Mouse (Mus musculus): Measurements from ENCODE around the gene C1galt1. TPM values are rescaled to one million over a fixed set of nuclear protein-coding genes. Genes with fewer than 3 reads are reported as not detected.

C1galt1 gene
- polyA plus RNA-seq (2014; fragmentation: Nextera tagmentation; extraction: Ambion mirVana) = 7.0 and 7.1 TPM in 2 replicates

DNA sequence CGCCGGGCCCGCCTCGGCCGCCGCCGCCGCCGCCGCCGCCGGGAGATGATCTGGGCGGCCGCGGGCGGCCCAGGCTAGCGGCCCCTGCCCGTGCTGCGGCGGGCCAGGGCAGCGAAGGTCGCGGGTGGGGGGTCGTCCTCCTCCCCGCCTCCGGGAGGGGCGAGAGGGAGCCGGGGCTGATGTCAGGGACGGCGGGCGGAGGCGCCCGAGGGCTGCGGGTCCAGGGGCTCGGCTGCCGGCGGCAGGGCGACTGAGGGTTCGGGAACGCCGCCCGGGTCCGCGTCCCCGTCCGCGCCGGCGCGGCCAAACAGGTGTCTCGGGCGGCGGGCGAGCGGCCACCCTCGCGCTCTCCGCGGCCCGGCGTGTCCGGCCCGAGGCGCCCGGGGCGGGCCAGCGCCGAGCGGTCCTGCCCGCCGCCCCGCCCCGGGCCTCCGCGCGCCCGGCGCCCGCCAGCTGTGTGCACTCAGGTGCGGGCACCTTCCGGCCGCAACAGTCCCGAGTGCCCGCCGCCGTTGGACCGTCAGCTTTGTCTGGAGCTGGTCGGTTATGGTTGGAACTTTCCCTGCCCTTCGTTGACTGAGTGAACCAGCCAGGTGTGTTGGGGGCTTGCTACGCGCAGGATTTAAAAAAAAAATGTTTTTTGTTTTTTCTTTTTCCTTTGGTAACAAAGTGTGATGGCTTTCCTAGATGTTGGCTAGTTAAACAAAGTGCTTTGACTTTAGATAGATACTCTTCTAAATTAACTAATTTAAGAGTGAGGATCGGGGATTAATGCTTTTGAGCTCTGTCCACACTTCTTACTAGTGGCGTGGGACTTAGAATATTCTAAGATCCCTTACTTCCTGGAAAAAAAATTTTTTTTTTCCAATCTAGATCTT, at the start of gene C1galt1:
Gene C1galt1, plus strand, starts transcription at position 41 of the 878 bp plus-strand sequence.
- Histone ChIP-seq H3K36me3 (ENCODE audit: control insufficient read depth, insufficient read depth, low read length) (no peaks in the 10 kb centered on the region), H3K9me3 (ENCODE audit: control insufficient read depth, low read length) (no peaks in the 10 kb centered on the region), H3K4me3 (ENCODE audit: control insufficient read depth in 1 of 2, insufficient read depth in 1 of 2, low read depth in 1 of 2, low read length in 2 of 2) (peak within 1 kb of the TSS; percentile 88 to 93), H3K27ac (replicated peaks in 1 of 2; ENCODE audit: control insufficient read depth in 1 of 2, insufficient read depth in 1 of 2, low read depth in 2 of 2, low read length in 2 of 2) (peak within 1 kb of the TSS; percentile 91 to 96), H3K27me3 (ENCODE audit: control insufficient read depth, insufficient read depth, low read length) (no peaks in the 10 kb centered on the region), H3K9ac (ENCODE audit: low read length) (peak within 1 kb of the TSS; percentile 91), H3K4me1 (ENCODE audit: control insufficient read depth in 2 of 2, insufficient read depth in 2 of 2, low read length in 2 of 2) (peaks cover 8 to 29% of the 10 kb centered on the region in 2 experiments; a peak in 3 of 4 replicates), H3K4me2 (ENCODE audit: low read length) (peak within 1 kb of the TSS; percentile 72)
- 1% methylated on average over 67 of the region's 93 CpGs for WGBS
- peak; percentile 79 for ATAC-seq (ENCODE audit: insufficient number of reproducible peaks, insufficient read depth, low FRiP score, low read depth)

DNA sequence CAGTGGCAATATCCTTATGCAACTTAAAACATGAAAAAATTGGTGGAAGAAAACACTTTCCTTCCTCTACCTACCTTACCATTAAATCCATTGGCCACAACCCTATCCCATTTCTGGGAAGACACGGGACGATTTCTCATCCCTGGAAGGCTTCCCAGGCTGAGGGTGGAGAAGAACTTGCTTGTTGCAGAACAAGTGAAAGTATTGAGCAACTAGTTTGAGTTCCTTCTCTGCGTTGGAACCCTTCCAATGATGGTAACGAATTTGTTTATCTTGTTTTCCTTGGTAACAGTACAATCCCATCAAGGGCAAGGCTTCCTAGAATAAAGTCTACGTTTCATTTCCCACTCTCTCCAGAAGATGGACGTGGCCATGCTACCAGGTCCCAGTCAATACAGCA, 44.7 kb upstream of the C1galt1 start:
- Histone ChIP-seq H3K4me3 (ENCODE audit: control insufficient read depth in 1 of 2, insufficient read depth in 1 of 2, low read depth in 1 of 2, low read length in 2 of 2) (no peak overlapping the region), H3K4me1 (ENCODE audit: control insufficient read depth in 2 of 2, insufficient read depth in 2 of 2, low read length in 2 of 2) (no peaks in the 10 kb centered on the region), H3K4me2 (ENCODE audit: low read length) (no peak overlapping the region), H3K27ac (replicated peaks in 1 of 2; ENCODE audit: control insufficient read depth in 1 of 2, insufficient read depth in 1 of 2, low read depth in 2 of 2, low read length in 2 of 2) (no peak overlapping the region), H3K36me3 (ENCODE audit: control insufficient read depth, insufficient read depth, low read length) (no peaks in the 10 kb centered on the region), H3K9ac (ENCODE audit: low read length) (no peak overlapping the region), H3K9me3 (ENCODE audit: control insufficient read depth, low read length) (no peaks in the 10 kb centered on the region), H3K27me3 (ENCODE audit: control insufficient read depth, insufficient read depth, low read length) (no peaks in the 10 kb centered on the region)
- ATAC-seq (ENCODE audit: insufficient number of reproducible peaks, insufficient read depth, low FRiP score, low read depth) = no peak
- 71% methylated on average over 6 of the region's 6 CpGs for WGBS

DNA sequence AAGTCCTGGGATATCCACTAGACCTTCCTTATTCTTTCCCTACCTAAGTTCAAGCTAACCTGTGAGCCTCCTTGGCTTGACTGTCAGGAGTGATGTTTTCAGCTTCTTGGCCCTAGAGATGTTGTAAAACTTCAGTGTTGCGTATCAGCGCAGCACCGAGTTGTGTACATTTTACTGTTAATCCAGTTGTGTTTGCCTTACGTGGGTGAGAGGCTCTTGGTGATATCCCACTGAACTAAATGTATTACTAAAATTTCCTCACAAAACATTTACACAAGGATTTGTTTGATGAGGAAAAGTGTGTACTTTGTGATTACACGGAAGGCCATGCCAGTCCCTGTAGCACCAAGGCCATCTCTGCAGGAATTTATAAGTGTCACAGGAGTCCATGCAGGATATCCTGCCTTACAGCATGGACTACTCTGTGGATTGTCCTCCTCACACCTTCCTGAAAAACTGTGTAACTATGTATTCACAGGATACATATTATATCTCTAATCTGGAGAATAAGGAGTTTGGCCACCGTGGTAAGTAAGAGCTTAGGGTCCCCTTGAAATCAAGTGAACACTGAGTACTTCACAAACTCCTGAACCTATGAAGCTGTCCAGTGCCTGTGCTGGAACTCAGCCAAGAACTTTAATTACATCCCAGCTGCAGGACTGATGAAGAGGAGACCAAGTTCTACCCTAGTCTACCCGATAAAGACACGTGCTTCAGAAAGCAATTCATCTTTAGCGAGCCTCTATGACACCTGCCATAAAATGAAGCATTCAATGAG, 40.7 kb upstream of the C1galt1 start:
- H3K27me3 ChIP-seq (ENCODE audit: control insufficient read depth, insufficient read depth, low read length) = no peaks in the 10 kb centered on the region
- no peak overlapping the region for H3K27ac ChIP-seq (replicated peaks in 1 of 2; ENCODE audit: control insufficient read depth in 1 of 2, insufficient read depth in 1 of 2, low read depth in 2 of 2, low read length in 2 of 2)
- H3K9ac ChIP-seq (ENCODE audit: low read length) = no peak overlapping the region
- H3K9me3 ChIP-seq (ENCODE audit: control insufficient read depth, low read length) = no peaks in the 10 kb centered on the region
- no peak overlapping the region for H3K4me3 ChIP-seq (ENCODE audit: control insufficient read depth in 1 of 2, insufficient read depth in 1 of 2, low read depth in 1 of 2, low read length in 2 of 2)
- no peaks in the 10 kb centered on the region for H3K4me1 ChIP-seq (ENCODE audit: control insufficient read depth in 2 of 2, insufficient read depth in 2 of 2, low read length in 2 of 2)
- no peaks in the 10 kb centered on the region for H3K36me3 ChIP-seq (ENCODE audit: control insufficient read depth, insufficient read depth, low read length)
- H3K4me2 ChIP-seq (ENCODE audit: low read length) = no peak overlapping the region
- 61% methylated on average over 9 of the region's 9 CpGs for WGBS
- no peak; the same call in 1 of the 2 replicates for ATAC-seq (ENCODE audit: insufficient number of reproducible peaks, insufficient read depth, low FRiP score, low read depth)

DNA sequence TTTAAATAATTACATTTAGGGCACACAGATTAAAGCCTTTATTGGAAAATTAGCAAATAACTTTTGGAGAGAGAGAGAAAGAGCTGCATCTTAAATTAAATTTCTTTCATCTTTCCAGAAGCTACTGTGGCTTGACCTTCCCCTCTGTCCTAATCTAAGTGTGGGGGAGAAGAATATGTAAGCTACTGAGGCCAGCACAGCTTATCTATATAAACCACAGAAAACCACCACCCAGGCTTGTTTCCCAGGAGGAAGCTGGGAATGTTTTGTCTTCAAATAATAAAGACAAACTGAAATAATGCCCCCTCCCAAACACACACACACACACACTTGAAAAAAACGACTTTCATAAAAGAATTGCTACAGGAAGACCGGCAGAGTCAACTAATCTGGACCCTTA, 30.5 kb upstream of the C1galt1 start:
- Histone ChIP-seq H3K9me3 (ENCODE audit: control insufficient read depth, low read length) (no peaks in the 10 kb centered on the region), H3K27me3 (ENCODE audit: control insufficient read depth, insufficient read depth, low read length) (no peaks in the 10 kb centered on the region), H3K27ac (replicated peaks in 1 of 2; ENCODE audit: control insufficient read depth in 1 of 2, insufficient read depth in 1 of 2, low read depth in 2 of 2, low read length in 2 of 2) (no peak overlapping the region), H3K9ac (ENCODE audit: low read length) (no peak overlapping the region), H3K36me3 (ENCODE audit: control insufficient read depth, insufficient read depth, low read length) (no peaks in the 10 kb centered on the region), H3K4me3 (ENCODE audit: control insufficient read depth in 1 of 2, insufficient read depth in 1 of 2, low read depth in 1 of 2, low read length in 2 of 2) (no peak overlapping the region), H3K4me2 (ENCODE audit: low read length) (no peak overlapping the region), H3K4me1 (ENCODE audit: control insufficient read depth in 2 of 2, insufficient read depth in 2 of 2, low read length in 2 of 2) (0 out of 4 replicates have a peak, but pooled peaks cover 0 to 3% of the 10 kb centered on the region in 2 experiments)
- 30% methylated on average over 2 of the region's 2 CpGs for WGBS
- no peak for ATAC-seq (ENCODE audit: insufficient number of reproducible peaks, insufficient read depth, low FRiP score, low read depth)

DNA sequence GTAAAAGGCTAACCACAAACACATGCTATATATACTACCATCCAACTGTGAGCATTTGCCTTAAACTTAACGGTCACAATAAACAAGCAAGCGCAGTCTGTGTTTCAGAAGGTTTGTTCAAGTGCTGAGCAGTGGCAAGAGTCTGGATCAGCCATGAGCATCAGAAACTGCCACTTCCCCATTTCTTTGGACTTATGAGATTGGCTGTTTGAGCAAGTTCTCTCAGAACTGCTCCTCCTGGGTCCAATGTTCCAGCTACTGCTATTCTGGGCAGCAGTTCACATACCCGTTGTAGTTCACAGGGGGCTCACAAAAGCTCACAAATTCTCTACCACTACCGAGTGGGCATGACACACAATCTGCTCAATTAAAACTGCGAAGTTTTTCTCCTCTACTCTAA, 28.4 kb upstream of the C1galt1 start:
- Histone ChIP-seq H3K27ac (replicated peaks in 1 of 2; ENCODE audit: control insufficient read depth in 1 of 2, insufficient read depth in 1 of 2, low read depth in 2 of 2, low read length in 2 of 2) (no peak overlapping the region), H3K36me3 (ENCODE audit: control insufficient read depth, insufficient read depth, low read length) (no peaks in the 10 kb centered on the region), H3K4me1 (ENCODE audit: control insufficient read depth in 2 of 2, insufficient read depth in 2 of 2, low read length in 2 of 2) (0 out of 4 replicates have a peak, but pooled peaks cover 0 to 3% of the 10 kb centered on the region in 2 experiments), H3K27me3 (ENCODE audit: control insufficient read depth, insufficient read depth, low read length) (no peaks in the 10 kb centered on the region), H3K4me2 (ENCODE audit: low read length) (no peak overlapping the region), H3K4me3 (ENCODE audit: control insufficient read depth in 1 of 2, insufficient read depth in 1 of 2, low read depth in 1 of 2, low read length in 2 of 2) (no peak overlapping the region), H3K9me3 (ENCODE audit: control insufficient read depth, low read length) (no peaks in the 10 kb centered on the region), H3K9ac (ENCODE audit: low read length) (no peak overlapping the region)
- 80% methylated on average over 5 of the region's 5 CpGs for WGBS
- ATAC-seq (ENCODE audit: insufficient number of reproducible peaks, insufficient read depth, low FRiP score, low read depth) = no peak

DNA sequence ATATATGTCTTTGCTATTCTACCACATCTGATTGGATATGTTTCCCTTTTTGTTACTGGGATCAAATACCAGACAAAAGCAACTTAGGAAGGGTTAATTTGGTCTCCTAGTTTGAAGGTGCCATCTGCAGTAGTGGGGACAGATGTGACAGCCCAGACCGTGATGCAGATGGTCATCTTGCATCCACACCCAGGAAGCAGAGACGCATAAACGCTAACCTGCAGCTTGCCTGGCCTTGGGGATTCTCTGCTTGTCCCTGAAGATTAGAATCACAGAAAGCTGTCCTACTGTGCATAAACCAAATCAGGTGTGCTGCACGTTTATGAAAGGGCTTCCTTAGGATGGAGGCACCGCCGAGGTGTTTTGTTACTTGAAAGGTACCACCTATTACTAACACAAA, 22.0 kb upstream of the C1galt1 start:
- no peak overlapping the region for H3K27ac ChIP-seq (replicated peaks in 1 of 2; ENCODE audit: control insufficient read depth in 1 of 2, insufficient read depth in 1 of 2, low read depth in 2 of 2, low read length in 2 of 2)
- no peak overlapping the region for H3K9ac ChIP-seq (ENCODE audit: low read length)
- WGBS = 59% methylated on average over 6 of the region's 6 CpGs
- H3K27me3 ChIP-seq (ENCODE audit: control insufficient read depth, insufficient read depth, low read length) = no peaks in the 10 kb centered on the region
- H3K4me2 ChIP-seq (ENCODE audit: low read length) = no peak overlapping the region
- no peaks in the 10 kb centered on the region for H3K4me1 ChIP-seq (ENCODE audit: control insufficient read depth in 2 of 2, insufficient read depth in 2 of 2, low read length in 2 of 2)
- H3K36me3 ChIP-seq (ENCODE audit: control insufficient read depth, insufficient read depth, low read length) = no peaks in the 10 kb centered on the region
- no peaks in the 10 kb centered on the region for H3K9me3 ChIP-seq (ENCODE audit: control insufficient read depth, low read length)
- no peak overlapping the region for H3K4me3 ChIP-seq (ENCODE audit: control insufficient read depth in 1 of 2, insufficient read depth in 1 of 2, low read depth in 1 of 2, low read length in 2 of 2)
- ATAC-seq (ENCODE audit: insufficient number of reproducible peaks, insufficient read depth, low FRiP score, low read depth) = no peak

DNA sequence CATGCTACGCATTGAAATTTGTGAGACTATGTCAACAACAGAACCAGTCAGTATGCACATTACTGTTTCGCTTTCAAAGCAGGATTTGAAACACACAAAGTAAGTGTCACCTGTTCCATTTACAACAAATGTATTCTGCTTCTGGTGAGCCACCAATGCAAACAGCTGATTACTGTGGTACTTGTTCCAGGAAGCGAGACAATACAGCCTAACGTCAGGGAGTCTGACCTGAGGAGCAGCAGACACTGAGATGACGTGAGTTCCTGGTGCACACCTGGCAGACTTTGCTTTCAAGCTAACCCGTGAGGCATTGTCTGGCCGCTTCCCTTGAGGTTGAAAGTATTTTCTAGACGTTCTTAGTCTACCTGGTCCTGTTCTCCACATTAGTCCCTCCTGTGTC, 13.8 kb upstream of the C1galt1 start:
- WGBS = 75% methylated on average over 8 of the region's 8 CpGs
- ATAC-seq (ENCODE audit: insufficient number of reproducible peaks, insufficient read depth, low FRiP score, low read depth) = no peak

More for the DNA sequence above, 13.8 kb upstream of the C1galt1 start:
- no peak overlapping the region for H3K4me3 ChIP-seq (ENCODE audit: control insufficient read depth in 1 of 2, insufficient read depth in 1 of 2, low read depth in 1 of 2, low read length in 2 of 2)
- no peak overlapping the region for H3K4me2 ChIP-seq (ENCODE audit: low read length)
- no peaks in the 10 kb centered on the region for H3K36me3 ChIP-seq (ENCODE audit: control insufficient read depth, insufficient read depth, low read length)
- H3K4me1 ChIP-seq (ENCODE audit: control insufficient read depth in 2 of 2, insufficient read depth in 2 of 2, low read length in 2 of 2) = no peaks in the 10 kb centered on the region
- H3K27me3 ChIP-seq (ENCODE audit: control insufficient read depth, insufficient read depth, low read length) = no peaks in the 10 kb centered on the region
- H3K27ac ChIP-seq (replicated peaks in 1 of 2; ENCODE audit: control insufficient read depth in 1 of 2, insufficient read depth in 1 of 2, low read depth in 2 of 2, low read length in 2 of 2) = no peak overlapping the region
- H3K9me3 ChIP-seq (ENCODE audit: control insufficient read depth, low read length) = no peaks in the 10 kb centered on the region
- H3K9ac ChIP-seq (ENCODE audit: low read length) = no peak overlapping the region
